Mouse (Mus musculus) liver, adult 2 months (tissue): ENCODE measurements around the gene Gm20388. TPM values are rescaled to one million over a fixed set of nuclear protein-coding genes. Genes with fewer than 3 reads are reported as not detected.

Source experiments
- DNase-seq: peaks from one replicate; pipeline ENCODE4 v3.0.0-alpha.2; 2011; ENCODE audit warnings: low read depth, low spot score; ENCODE audit errors: extremely low read depth
- H3K27ac ChIP-seq: fragments of 200-500 bp; replicated peaks from 2 replicates; pipeline ENCODE4 v1.5.1; 2012; ENCODE audit warnings: low read depth, mild to moderate bottlenecking, control low read depth, inconsistent platforms, low read length; ENCODE audit not compliant: insufficient read depth
- H3K27me3 ChIP-seq: fragments of 200-500 bp; 2 replicates; pipeline ENCODE4 v1.6.1; 2012; ENCODE audit warnings: mild to moderate bottlenecking, moderate library complexity, low read length, inconsistent platforms; ENCODE audit not compliant: control insufficient read depth, insufficient read depth
- H3K36me3 ChIP-seq: fragments of 200-500 bp; 2 replicates; pipeline ENCODE4 v1.6.1; 2012; ENCODE audit warnings: low read length, inconsistent platforms; ENCODE audit not compliant: control insufficient read depth, insufficient read depth
- H3K4me1 ChIP-seq: fragments of 200-500 bp; 2 replicates; pipeline ENCODE4 v1.6.1; 2011; ENCODE audit warnings: low read length; ENCODE audit not compliant: control insufficient read depth, insufficient read depth
- H3K4me3 ChIP-seq: fragments of 200-500 bp; 2 replicates; pipeline ENCODE4 v1.5.1; 2011; ENCODE audit warnings: low read depth, mild to moderate bottlenecking, control low read depth, low read length, moderate library complexity; ENCODE audit not compliant: insufficient read depth
- H3K79me2 ChIP-seq: fragments of 200-500 bp; 2 replicates; pipeline ENCODE4 v1.6.1; 2012; ENCODE audit warnings: inconsistent platforms, mild to moderate bottlenecking, low read length, moderate library complexity; ENCODE audit not compliant: control insufficient read depth, insufficient read depth
- H3K9ac ChIP-seq: fragments of 200-500 bp; 2 replicates; pipeline ENCODE4 v1.6.1; 2012; ENCODE audit warnings: low read depth, mild to moderate bottlenecking, control low read depth, inconsistent platforms, low read length
- CTCF ChIP-seq: fragments of 200-500 bp; IDR thresholded peaks from 2 replicates; pipeline ENCODE4 v1.5.1; 2011; ENCODE audit warnings: low read depth, low read length, control low read depth
- POLR2A ChIP-seq: fragments of 200-500 bp; IDR thresholded peaks from 2 replicates; pipeline ENCODE4 v1.6.1; 2011; ENCODE audit warnings: low read length, control low read depth; ENCODE audit not compliant: insufficient read depth; ENCODE audit errors: extremely low read depth
- WGBS: fragments of 180-500 bp; shearing (Covaris S2); methylation state at CpG from one replicate; pipeline ENCODE4 v1.1.7; 2018; 5-methylcytosine and 5-hydroxymethylcytosine counted together
- polyA plus RNA-seq: library from polyadenylated mRNA; depleted of rRNA; stranded (reverse); fragments of >200 nt; gene quantifications from 2 replicates; pipeline ENCODE4 v1.2.3, GENCODE M21; 2012
- total RNA-seq: library from RNA; depleted of rRNA; stranded (reverse); fragments of >200 nt; gene quantifications from 2 replicates; pipeline ENCODE4 v1.2.3, GENCODE M21; 2014

Gm20388 gene
- total and polyA plus RNA-seq, 2 experiments: 6.4 to 19.9 TPM

DNA sequence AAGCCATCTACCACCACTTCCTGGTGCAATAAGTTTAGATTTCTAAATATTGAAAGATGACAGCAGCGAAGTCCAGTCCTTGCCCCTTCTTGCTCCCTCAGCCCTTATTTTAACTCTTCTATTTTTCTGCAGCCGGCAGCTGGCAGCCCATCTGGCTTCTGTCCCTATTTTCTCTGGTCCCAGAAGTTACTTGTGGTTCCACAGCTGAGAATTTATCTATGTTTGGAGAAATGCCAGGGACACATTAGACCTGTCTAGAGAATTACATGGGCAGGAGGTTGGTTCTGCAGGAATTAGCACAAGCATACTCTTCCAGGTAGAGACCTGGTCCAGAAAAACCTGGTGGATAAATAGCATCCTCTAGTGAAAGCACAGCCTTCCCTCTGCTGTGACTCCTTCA is 3967.2 kb downstream of the Gm20388 start:
- Histone ChIP-seq H3K4me3 (no peak overlapping the region), H3K27me3 (peaks cover 2% of the 10 kb centered on the region; the same call in 1 of the 2 replicates), H3K79me2 (no peaks in the 10 kb centered on the region), H3K4me1 (no peaks in the 10 kb centered on the region), H3K36me3 (no peaks in the 10 kb centered on the region), H3K27ac (no peak overlapping the region), H3K9ac (no peak overlapping the region)
- TF ChIP-seq POLR2A (no peak), CTCF (no peak)
- DNase-seq: no peak
- WGBS: 68% methylated on average over 2 of the region's 2 CpGs

DNA sequence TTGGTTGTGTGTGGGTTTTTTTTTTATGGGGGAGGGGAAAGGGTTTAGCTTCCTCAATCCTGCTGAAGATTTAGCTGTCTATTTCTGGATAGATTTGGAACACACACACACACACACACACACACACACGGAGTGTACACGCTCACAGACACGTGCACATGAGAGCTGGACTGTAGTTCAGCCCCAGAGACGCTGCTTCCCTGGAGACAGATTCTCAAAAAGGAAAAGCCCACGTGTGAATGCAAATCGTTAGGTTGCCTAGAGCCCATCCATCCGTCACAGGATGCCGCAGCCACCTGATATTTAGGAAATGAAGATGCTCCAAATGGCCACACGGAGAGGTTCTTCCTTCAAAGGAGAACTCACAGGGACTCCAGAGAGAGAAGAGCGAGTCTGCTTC is 3969.6 kb downstream of the Gm20388 start:
- H3K4me3 ChIP-seq: no peak overlapping the region

DNA sequence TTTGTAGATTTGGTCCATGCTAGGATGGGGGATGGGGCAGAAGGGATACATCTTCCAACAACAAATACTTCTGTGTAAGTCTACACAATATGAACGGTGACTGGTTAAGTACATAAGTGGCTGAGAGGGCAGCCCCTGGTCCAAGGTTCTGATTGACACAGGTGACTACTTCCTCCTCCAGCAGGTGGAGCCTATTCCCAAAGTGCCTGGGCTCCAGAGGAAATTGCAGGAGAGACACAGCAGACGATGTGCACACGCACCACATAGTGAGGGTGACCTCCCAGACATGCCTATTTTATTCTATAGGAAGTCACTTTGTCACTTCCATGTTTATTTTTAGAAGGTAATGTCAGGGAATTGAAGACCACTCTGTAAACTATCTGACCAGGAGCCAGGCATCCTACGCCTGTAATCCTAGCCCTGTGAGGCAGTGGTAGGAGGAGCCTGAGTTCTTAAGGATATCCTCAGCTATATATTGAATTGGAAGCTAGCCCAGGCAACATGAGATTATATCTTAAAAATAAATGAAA is 3970.2 kb downstream of the Gm20388 start:
- Histone ChIP-seq H3K36me3 (no peaks in the 10 kb centered on the region), H3K9ac (no peak overlapping the region), H3K27me3 (peaks cover 5% of the 10 kb centered on the region; the same call in 1 of the 2 replicates), H3K4me3 (no peak overlapping the region), H3K4me1 (no peaks in the 10 kb centered on the region), H3K79me2 (no peaks in the 10 kb centered on the region), H3K27ac (no peak overlapping the region)
- WGBS: 28% methylated on average over 4 of the region's 4 CpGs
- no peak for DNase-seq
- no peak for TF ChIP-seq POLR2A
- no peak for TF ChIP-seq CTCF

More for the DNA sequence above, 3969.6 kb downstream of the Gm20388 start:
- H3K27me3 ChIP-seq: peaks cover 5% of the 10 kb centered on the region; the same call in 1 of the 2 replicates
- H3K79me2 ChIP-seq: no peaks in the 10 kb centered on the region
- no peaks in the 10 kb centered on the region for H3K4me1 ChIP-seq
- H3K27ac ChIP-seq: no peak overlapping the region
- no peaks in the 10 kb centered on the region for H3K36me3 ChIP-seq
- H3K9ac ChIP-seq: no peak overlapping the region
- TF ChIP-seq POLR2A: no peak
- no peak for TF ChIP-seq CTCF
- WGBS: 65% methylated on average over 10 of the region's 10 CpGs
- no peak for DNase-seq

DNA sequence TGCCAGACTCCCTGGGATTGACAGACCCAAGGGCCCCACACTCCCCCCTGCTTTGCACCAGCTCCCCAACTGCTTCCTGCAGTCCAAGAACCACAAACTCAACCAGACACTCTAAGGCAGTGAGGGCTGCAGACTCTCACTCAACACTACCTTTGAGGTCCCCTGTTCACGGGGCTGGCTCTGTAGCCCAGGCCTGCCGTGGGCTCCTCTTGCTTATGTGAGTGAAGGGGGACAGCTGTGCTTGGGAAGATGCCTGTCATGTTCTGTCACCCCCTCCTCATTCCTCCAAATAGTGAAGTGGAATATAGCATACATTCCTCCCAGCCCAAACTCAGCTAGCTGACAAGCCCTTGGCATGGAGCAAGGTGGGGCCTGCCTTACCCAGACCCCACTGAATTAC is 3971.8 kb downstream of the Gm20388 start:
- Histone ChIP-seq H3K36me3 (no peaks in the 10 kb centered on the region), H3K9ac (no peak overlapping the region), H3K4me1 (no peaks in the 10 kb centered on the region), H3K79me2 (no peaks in the 10 kb centered on the region), H3K27me3 (peaks cover 5% of the 10 kb centered on the region; the same call in 1 of the 2 replicates), H3K4me3 (no peak overlapping the region), H3K27ac (no peak overlapping the region)
- TF ChIP-seq CTCF (no peak), POLR2A (no peak)
- 84% methylated on average over 2 of the region's 2 CpGs for WGBS
- no peak for DNase-seq

DNA sequence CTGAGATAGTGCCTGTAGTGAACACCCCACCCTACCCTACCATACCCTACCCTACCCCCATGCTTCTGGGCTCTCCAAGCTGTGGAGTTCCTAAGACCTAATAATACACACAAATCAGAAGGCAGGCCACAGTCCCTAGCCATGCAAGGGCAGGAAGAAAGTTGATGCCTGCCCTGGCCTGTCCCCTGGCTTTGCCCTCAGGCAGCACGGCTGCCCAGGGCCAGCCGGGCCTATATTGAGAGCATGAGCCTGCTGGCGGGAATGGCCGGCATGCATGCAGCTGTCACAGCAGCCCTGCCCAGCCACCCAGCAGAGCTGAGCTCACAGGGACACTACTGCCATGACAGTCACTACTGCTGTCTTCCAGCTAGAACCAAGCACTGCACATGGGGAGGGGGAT is 3972.5 kb downstream of the Gm20388 start:
- 87% methylated on average over 4 of the region's 4 CpGs for WGBS
- no peak for DNase-seq
- Histone ChIP-seq H3K9ac (no peak overlapping the region), H3K27ac (no peak overlapping the region), H3K4me3 (no peak overlapping the region), H3K27me3 (peaks cover 5% of the 10 kb centered on the region; the same call in 1 of the 2 replicates), H3K79me2 (no peaks in the 10 kb centered on the region), H3K36me3 (no peaks in the 10 kb centered on the region), H3K4me1 (no peaks in the 10 kb centered on the region)
- TF ChIP-seq CTCF (no peak), POLR2A (no peak)

DNA sequence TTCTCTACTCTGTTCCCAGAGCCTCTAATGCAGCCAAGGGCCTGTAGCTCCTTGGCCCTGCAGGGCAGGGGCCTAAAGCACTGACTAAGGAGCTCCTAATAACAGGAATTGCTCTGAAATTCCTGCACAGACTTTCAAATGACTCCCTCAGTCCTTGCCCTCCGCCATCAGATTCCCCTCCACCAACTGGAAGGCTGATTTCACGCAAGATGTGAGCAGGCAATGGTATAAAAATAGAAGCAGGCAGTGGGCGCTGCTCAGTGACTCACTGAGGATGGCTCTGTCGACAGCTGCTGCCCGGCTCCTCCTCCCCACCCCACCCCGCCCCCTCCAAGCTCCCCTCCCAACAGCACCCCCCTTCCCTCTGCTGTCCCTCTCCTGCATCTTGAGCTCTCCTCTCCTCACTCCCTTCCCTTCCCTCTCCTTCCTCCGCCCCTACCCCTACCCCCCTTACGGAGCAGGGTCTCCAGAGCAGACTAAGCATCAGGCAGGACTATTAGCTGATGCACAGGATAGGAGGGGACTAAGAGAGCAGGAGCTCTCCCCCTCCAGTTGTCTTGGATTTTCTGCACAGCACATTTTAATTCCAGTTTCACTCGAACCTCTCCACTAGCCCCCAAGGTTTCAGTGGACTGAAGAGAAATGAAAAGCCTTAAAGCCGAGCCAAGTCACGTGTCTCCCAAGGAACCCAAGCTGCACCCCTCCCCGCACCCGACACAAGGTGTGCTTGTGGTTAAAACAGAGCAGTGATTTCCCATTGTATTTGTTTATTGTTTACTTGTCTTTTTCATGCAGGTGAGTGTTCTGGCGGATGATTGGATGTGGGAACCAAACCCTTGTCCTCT is 3974.3 kb downstream of the Gm20388 start:
- Histone ChIP-seq H3K9ac (no peak overlapping the region), H3K36me3 (no peaks in the 10 kb centered on the region), H3K27ac (no peak overlapping the region), H3K79me2 (no peaks in the 10 kb centered on the region), H3K4me1 (no peaks in the 10 kb centered on the region), H3K27me3 (0 out of 2 replicates have a peak, but pooled peaks cover 4% of the 10 kb centered on the region), H3K4me3 (no peak overlapping the region)
- no peak for TF ChIP-seq CTCF
- no peak for TF ChIP-seq POLR2A
- DNase-seq: no peak
- 17% methylated on average over 14 of the region's 14 CpGs for WGBS
